Mouse (Mus musculus): ENCODE measurements at regions not wholly inside any gene's neighbourhood (a gene's known extent, or its start where the extent isn't known, plus 50 kb on each side); places are given as distances from the start of the nearest gene placed in this dataset.
"Not testable (repeated sequence)": the region's sequence is repeated elsewhere in the genome, so short reads cannot be mapped to it uniquely, and the experiment has no call there.

DNA sequence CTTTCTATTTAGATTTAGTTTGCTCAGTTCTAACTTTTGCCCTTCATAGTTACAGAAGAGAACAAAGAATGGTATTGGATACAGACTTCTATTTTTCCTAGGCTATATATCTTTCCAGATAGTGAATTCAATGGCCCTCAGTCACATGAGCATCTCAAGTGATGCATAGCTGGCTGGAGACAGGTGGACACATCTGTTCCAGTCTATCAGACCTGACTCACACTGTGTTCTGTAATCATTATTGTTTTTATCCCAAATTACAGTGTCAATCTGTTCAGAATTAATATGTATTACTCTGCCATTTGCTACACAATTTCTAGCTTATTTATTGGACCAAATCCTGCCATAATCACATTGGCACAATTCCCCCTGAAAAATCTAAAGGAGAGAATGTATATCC lies 298.0 kb upstream of the Foxg1 start:
- no peak for DNase-seq (ENCODE audit: extremely low spot score, low spot score)

DNA sequence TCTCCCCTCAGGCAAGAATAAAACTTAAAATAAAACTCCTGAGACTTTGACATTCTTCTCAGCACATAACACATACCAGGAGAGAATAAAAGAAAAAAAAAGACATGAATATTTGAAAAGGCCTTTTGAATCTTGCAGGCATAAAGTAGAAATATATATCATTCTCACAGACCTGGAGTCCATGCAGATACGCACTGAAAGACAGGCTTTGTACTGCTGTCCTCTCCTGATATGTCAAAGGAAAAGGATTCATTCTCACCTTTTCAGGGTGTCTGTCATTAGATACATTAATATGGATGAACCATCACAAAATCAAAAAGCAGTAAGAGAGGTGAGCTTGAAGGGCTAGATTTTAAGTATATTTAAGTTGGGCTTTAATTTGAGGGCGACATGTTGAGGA lies 296.4 kb upstream of the Foxg1 start:
- no peak for DNase-seq (ENCODE audit: extremely low spot score, low spot score)

DNA sequence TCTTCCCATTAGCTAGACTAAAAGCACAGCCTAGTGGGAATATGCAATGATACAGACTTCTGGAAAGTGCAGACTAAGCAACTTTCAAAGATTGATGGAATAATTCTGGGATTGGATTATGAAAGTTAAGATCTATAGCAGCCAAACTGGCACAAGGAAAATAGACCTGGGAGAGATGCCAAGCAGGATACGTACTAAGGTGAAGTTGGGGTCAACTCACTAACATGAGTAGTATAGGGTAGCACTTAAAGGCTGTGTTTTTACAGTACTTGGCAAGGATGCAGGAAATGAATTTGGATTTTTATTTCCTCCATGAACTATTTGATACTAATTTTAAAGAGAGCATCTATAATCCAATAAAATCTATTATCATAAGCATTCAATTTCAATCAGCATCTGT lies 292.3 kb upstream of the Foxg1 start:
- DNase-seq (ENCODE audit: extremely low spot score, low spot score) = no peak

DNA sequence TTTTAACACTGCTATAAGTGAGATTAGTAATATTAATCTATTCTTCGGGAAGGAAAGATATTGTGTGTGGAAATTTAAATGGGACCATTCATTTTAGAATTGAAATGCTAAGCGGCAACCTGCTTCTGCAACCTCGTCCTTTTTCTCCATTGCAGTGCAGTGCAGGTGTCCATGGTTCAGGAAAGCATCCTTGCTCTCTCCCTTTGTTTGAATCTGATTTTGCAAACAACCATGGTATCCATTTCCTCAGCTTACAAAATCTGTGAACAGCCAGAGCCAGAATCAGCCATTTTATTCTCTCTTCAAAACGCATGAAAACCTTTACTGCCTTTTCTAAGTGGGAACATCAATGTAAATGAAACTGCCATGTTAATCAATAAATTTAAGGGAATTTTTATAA lies 276.5 kb upstream of the Foxg1 start:
- DNase-seq (ENCODE audit: extremely low spot score, low spot score) = no peak

DNA sequence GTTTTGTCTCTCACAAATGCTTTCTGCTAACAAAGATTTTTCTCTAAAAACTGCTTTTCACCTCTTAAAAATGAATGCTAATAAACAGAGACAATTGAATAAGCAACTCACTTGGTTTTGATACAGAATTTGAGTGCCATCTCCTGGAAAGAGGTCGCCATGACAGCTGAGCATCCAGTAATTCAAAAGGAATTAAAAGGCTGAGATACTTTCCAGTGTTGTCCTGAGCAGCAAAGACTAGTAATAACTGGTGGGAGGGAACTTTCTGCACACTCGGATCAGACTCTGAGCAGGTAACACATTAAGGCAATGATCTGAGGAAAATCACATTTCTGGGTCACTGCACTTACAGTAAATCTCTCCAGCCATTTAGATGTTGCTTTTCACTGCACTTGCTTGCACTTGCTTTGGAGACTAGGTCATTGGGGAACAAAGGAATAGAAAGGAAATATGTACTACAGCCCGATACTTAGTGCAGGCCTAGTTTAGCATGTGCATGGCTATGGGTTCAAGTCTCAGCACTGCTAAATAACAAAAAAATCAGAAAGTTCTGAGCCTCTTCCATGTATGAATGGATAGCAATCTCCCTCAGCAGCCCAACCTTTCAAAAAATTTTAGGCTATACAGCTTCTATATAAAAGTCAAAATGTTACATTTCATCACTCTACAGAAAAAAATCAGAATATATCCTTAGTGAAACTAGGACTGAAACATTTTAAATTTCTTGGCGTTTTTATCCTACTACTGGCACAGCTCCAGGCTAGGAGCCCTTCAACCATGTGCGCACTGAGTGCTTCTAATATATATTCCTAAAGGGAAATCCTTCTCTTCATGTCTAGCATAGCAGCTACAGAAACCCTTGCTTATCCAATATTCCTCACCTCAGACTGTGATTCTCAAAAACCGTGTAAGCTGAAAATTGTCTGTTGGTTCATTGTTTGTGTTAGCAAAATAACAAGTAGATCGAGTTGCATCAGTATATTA lies 275.8 kb upstream of the Foxg1 start:
- peak; percentile 18 for DNase-seq (ENCODE audit: extremely low spot score, low spot score)

DNA sequence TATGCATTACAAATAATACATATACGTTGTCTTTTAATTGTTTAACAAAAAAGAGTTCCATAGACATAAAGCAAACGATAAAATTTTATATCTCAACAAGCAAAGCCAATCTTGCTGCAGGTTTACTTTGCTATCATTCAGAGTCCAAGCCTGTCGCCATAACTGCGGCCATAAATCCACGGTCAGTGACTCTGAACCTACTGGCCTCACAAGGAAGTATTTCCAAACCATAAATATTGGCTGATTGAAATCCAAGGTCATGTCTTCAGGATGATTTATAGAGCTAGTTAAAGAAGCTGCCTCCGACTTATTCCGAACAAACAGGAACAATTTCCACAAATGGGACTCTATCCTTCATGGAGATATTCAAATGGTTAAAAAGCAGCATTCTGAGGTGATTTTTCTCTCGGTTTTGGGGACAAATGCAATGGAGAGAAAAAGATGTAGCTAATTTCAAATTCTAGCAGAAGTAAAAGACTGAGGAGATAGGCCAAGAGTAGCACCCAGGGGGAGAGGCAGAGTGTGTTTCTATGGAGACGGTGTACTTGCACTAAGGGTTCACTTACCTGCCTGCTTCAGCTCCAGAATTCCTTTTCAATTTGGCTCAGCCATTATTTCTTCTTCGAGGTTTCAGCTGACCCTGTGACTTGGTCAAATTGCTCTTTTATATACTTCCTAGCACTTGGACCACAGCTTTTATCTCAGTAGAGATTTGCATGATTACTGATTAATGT lies 274.9 kb upstream of the Foxg1 start:
- no peak for DNase-seq (ENCODE audit: extremely low spot score, low spot score)

DNA sequence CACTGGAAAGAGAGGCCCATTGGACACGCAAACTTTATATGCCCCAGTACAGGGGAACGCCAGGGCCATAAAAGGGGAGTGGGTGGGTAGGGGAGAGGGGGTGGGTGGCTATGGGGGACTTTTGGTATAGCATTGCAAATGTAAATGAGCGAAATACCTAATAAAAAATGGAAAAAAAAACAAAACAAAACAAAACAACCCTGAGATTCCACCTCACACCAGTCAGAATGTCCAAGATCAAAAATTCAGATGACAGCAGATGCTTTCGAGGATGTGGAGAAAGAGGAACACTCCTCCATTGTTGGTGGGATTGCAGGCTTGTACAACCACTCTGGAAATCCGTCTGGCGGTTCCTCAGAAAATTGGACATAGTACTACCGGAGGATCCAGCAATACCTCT lies 251.4 kb upstream of the Foxg1 start:
- DNase-seq (ENCODE audit: extremely low spot score, low spot score) = not testable (repeated sequence)

DNA sequence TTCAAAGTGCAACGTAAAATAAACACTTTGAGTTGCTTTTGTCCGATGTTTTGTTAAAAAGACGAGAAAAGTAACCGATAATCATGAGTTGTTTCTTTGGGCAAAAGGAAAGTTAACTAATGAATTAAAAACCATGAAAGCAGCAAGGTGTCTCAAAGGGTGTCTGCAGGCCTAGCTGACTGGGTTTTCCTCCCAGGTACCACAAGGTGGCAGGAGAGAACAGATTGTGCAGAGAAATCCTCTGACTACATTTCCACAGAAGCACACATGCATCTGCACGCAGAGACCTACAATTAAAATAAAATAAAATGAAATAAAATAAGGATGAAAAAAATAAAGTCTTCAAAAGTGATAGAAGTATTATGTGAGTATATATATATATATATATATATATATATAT lies 212.4 kb upstream of the Foxg1 start:
- DNase-seq (ENCODE audit: extremely low spot score, low spot score) = no peak

DNA sequence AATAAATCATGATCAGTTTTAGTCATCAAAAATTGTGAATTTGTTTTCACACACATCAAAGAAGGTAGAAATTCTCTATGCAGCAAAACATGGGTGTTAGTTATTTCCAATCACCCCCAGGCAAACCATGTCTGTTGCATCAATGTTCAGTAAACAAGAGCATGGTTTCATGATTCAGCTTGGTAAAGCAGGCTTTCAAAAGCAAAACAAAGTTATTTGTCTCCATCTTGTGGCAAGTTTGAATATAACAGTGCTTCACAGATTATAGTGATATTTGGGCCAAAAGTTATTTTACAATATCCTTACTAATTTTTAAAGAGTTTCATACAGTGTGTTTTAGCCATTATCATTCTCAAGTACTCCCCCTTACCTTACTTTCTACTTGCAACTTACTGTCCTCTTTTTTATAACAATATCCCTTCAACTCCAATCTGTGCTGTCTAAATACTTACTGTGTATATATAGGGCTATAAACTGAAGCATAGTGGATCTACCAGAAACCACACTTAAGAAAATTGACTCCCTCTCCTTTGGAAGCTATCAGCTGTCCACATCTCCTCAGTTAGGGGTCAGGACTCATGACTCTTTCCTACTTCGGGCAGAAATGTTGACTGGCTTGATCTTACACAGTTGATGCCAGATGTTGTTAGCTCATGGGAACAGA lies 211.3 kb upstream of the Foxg1 start:
- DNase-seq (ENCODE audit: extremely low spot score, low spot score) = no peak

DNA sequence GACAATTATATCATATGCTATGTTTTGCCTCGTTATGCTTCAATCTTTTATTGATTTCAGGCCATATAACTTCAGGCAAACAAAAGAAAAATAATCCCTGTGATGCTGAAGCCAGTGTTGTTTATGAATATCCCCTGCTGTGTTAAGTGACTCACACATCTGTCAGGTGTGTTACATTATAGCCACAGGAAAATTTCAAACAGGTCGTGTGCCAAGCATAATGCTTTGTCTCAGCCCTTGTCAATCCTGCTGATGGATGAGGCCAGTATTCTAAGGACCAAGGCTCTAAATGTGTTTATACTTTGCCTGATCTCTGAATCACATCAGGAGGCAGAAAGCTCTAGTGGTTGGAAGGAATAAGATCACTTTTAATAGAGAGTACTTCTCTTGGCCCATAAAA lies 191.1 kb upstream of the Foxg1 start:
- DNase-seq (ENCODE audit: extremely low spot score, low spot score) = no peak

DNA sequence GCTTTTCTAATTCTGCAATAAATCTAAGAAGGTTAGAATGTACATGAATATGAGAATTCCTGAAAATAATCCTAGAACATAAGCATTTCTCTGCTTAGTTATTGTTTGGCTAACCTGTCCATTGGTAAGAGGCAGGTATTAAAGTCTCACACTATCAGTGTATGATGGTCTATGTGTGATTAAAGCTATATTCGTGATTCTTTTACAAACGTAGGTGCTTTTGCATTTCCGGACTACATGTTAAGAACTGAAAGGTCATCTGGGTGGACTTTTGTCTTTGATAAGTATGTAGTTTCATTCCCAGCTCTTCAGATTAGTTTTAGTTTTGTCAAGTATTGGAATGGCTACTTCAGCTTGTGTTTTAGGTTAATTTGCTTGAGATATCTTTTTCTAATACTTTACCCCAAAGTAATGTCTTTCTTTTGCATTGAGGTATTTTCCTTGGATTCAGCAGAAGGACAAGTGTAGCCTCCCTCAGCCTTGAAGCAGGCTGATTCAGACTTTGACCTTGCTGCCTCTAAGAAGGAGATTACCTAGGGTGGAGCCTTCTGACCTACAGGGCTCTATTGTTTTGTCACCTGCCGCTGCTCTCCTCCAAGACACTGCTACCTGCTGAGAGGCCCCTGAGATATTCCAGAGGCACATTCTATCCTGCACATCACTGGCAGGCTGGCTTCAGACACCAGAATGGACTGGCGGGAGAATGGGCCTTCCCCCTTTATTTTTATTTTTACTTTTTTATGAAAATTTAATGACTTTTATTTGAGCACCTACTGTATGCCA lies 148.7 kb upstream of the Foxg1 start:
- no peak for DNase-seq (ENCODE audit: extremely low spot score, low spot score)

Data from neural tube, embryonic 10.5 days (tissue).